Mouse (Mus musculus): ENCODE results near the gene Ccl1. TPM values are rescaled to one million over a fixed set of nuclear protein-coding genes. Genes with fewer than 3 reads are reported as not detected.

The Ccl1 gene
- total and polyA plus RNA-seq, 2 experiments from 2014 or later: not detected

- H3K9me3 ChIP-seq (ENCODE audit: low read length): no peaks in the 10 kb centered on the region
- H3K9ac ChIP-seq (replicated peaks; ENCODE audit: low read length): no peak overlapping the region
- WGBS: 63% methylated on average over 7 of the region's 7 CpGs
- peak; percentile 16 for DNase-seq (ENCODE audit: low spot score)
- H3K4me2 ChIP-seq (ENCODE audit: low read depth, low read length): no peak overlapping the region
- H3K4me3 ChIP-seq (ENCODE audit: low read length): no peak overlapping the region
- no peaks in the 10 kb centered on the region for H3K27me3 ChIP-seq (ENCODE audit: insufficient read depth, low read length)
- TF ChIP-seq CTCF (IDR thresholded peaks at IDR 0.05; ENCODE audit: low read depth): no peak
- H3K27ac ChIP-seq: no peak overlapping the region; the same call in 1 of the 2 replicates
- no peaks in the 10 kb centered on the region for H3K36me3 ChIP-seq (ENCODE audit: insufficient read depth, low read length)
- ATAC-seq: no peak
- H3K4me1 ChIP-seq (ENCODE audit: insufficient read depth, low read length): no peaks in the 10 kb centered on the region
Observed at GRCm38 (mm10) chr11:82139492-82140094, 165.9 kb downstream of the Ccl1 start.

DNA sequence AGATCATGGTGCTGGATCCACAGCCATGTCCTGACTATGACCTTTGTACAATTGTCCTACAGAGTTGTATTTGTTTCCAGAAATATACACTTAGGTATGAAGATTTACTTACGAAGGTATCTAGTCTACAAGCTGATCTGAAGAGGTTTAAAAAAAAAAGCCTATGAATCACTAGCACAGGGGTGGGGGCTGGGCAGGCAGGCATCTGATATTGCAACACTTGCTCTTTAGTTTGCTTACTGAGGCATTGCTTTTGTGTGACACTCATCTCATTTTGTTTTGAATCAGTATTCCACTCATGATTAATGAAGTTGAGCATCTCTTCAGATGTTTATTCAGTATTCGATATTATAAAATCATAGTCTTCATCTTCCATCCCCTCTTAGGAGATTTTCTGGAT is 169.3 kb downstream of the Ccl1 start:
- Histone ChIP-seq H3K27ac (no peak overlapping the region), H3K27me3 (ENCODE audit: insufficient read depth, low read length) (no peaks in the 10 kb centered on the region), H3K9me3 (ENCODE audit: low read length) (no peaks in the 10 kb centered on the region), H3K9ac (replicated peaks; ENCODE audit: low read length) (no peak overlapping the region), H3K4me3 (ENCODE audit: low read length) (no peak overlapping the region), H3K36me3 (ENCODE audit: insufficient read depth, low read length) (no peaks in the 10 kb centered on the region), H3K4me1 (ENCODE audit: insufficient read depth, low read length) (no peaks in the 10 kb centered on the region), H3K4me2 (ENCODE audit: low read depth, low read length) (no peak overlapping the region)
- TF ChIP-seq CTCF (IDR thresholded peaks at IDR 0.05; ENCODE audit: low read depth): no peak
- DNase-seq (ENCODE audit: low spot score): no peak
- ATAC-seq: no peak
- 91% methylated on average over 2 of the region's 2 CpGs for WGBS

DNA sequence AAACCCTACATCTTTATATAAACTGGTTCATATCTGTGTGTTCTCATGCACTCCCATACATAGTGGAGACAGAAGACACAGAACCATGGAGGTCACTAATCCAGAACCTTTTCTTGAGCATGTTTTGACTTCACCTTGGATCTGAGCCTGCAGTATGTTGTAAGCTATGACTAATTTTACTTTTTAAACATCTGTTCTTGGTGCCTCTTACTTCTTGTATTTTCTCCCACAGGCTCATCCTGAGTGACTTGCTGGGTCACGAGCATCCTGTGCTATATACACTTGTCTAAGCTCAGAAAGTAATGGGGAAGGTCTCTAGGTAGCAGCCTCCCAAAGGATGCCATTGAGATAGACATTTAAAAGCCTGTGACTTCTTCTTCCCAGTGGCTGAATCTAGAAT is 172.5 kb downstream of the Ccl1 start:
- H3K27me3 ChIP-seq (ENCODE audit: insufficient read depth, low read length): no peaks in the 10 kb centered on the region
- no peak for DNase-seq (ENCODE audit: low spot score)
- H3K4me2 ChIP-seq (ENCODE audit: low read depth, low read length): no peak overlapping the region
- 77% methylated on average over 1 of the region's 1 CpGs for WGBS
- H3K9me3 ChIP-seq (ENCODE audit: low read length): no peaks in the 10 kb centered on the region
- H3K27ac ChIP-seq: no peak overlapping the region
- H3K4me3 ChIP-seq (ENCODE audit: low read length): no peak overlapping the region
- no peaks in the 10 kb centered on the region for H3K36me3 ChIP-seq (ENCODE audit: insufficient read depth, low read length)
- no peak overlapping the region for H3K9ac ChIP-seq (replicated peaks; ENCODE audit: low read length)
- H3K4me1 ChIP-seq (ENCODE audit: insufficient read depth, low read length): no peaks in the 10 kb centered on the region
- no peak for TF ChIP-seq CTCF (IDR thresholded peaks at IDR 0.05; ENCODE audit: low read depth)
- ATAC-seq: no peak

Other genes with a start within 250 kb of the Ccl1 start
- gene Ccl11, start 247.9 kb downstream of the Ccl1 start, total RNA-seq (2014; rRNA removed): 0.16 and 0.58 TPM in 2 replicates
- gene Ccl11, start 247.9 kb downstream of the Ccl1 start, polyA plus RNA-seq (2015; fragmentation: Nextera tagmentation; extraction: Ambion mirVana): 0.31 and 0.44 TPM in 2 replicates
- 0.52 and 4.9 TPM in 2 replicates for gene Ccl12, start 203.8 kb downstream of the Ccl1 start, total RNA-seq (2014; rRNA removed)
- gene Ccl12, start 203.8 kb downstream of the Ccl1 start, polyA plus RNA-seq (2015; fragmentation: Nextera tagmentation; extraction: Ambion mirVana): 7.7 and 8.0 TPM in 2 replicates
- gene Ccl8, start 190.5 kb downstream of the Ccl1 start, total RNA-seq (2014; rRNA removed): not detected in 2 replicates
- gene Ccl8, start 190.5 kb downstream of the Ccl1 start, polyA plus RNA-seq (2015; fragmentation: Nextera tagmentation; extraction: Ambion mirVana): 0.43 TPM in 1 of 2 replicates, not detected in the other
- 48.9 and 52.8 TPM in 2 replicates for gene Tmem132e, start 83.2 kb upstream of the Ccl1 start, total RNA-seq (2014; rRNA removed)
- gene Tmem132e, start 83.2 kb upstream of the Ccl1 start, polyA plus RNA-seq (2015; fragmentation: Nextera tagmentation; extraction: Ambion mirVana): 4.0 and 4.6 TPM in 2 replicates